Mouse (Mus musculus): Measurements from ENCODE around the gene Ptges.
"Not testable (repeated sequence)": the region's sequence is repeated elsewhere in the genome, so short reads cannot be mapped to it uniquely, and the experiment has no call there.

Gene Ptges

DNA sequence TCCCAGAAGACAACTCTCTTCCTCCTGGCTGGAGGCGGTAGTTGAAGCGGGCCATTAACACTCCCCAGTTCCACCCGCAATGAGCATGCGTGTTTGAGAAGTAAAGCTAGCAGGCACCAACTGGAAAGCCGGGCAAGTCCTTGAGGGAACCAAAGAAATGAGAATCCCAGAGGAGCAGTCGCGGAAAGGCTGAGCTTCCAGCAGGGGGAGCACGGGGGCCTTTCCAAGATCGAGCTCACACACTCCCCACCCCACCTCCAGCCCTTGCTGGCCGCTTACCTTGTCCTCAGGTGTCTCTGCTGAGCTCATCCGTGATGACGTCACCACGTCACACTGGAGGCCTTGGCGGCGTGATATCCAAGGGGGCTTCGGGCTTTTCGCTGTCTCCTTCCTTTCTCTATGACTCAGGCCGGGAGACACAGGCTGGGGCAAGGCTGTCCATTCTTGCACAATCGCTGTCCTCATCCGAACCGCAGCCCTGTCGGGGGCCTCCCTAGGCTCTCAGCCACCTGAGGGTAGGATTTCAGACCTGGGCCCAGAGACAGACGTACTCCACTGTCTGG lies at the start of gene Ptges:
TSS of gene Ptges (minus strand) at position 381 of the 563 bp plus-strand sequence.
- DNase-seq (ENCODE audit: extremely low read depth, low read depth), result peak; percentile 50

- peak; percentile 88 for DNase-seq (ENCODE audit: extremely low read depth, low read depth)
Observed at GRCm38 (mm10) chr2:30967352-30968327, 38.0 kb upstream of the Ptges start, which contains the start of gene Tor1a. TSS of gene Tor1a (minus strand) at chr2:30967933.

GRCm38 (mm10) chr2:30966826-30967225 lies 37.2 kb upstream of the Ptges start:
- DNase-seq (ENCODE audit: extremely low read depth, low read depth), result peak; percentile 52

- no peak for DNase-seq (ENCODE audit: extremely low read depth, low read depth)
Observed at GRCm38 (mm10) chr2:30965627-30966026, 36.0 kb upstream of the Ptges start.

GRCm38 (mm10) chr2:30962570-30963254 lies 33.0 kb upstream of the Ptges start:
- DNase-seq (ENCODE audit: extremely low read depth, low read depth), result no peak

DNA sequence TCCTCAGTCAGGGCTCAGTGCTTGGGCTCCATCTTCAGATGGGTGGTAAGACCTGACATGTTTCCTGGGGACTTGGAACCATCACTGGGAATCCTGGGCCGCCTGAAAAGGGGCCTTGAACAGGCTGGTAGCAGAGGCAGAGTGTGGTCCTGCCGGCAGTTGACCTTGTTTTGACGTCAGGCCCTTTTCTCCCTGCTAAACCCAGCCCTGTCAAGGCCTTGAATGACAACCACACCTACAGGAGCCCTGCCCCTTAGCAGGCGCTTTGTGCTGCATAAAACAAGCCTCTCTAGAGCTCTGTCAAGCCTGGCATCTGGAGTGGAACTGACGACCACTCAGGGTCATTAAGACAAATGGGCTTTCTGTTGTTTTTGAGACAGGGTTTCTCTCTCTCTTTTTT lies 30.2 kb upstream of the Ptges start:
- DNase-seq (ENCODE audit: extremely low read depth, low read depth), result no peak

- no peak for DNase-seq (ENCODE audit: extremely low read depth, low read depth)
Observed at GRCm38 (mm10) chr2:30958726-30959125, 29.1 kb upstream of the Ptges start.

DNA sequence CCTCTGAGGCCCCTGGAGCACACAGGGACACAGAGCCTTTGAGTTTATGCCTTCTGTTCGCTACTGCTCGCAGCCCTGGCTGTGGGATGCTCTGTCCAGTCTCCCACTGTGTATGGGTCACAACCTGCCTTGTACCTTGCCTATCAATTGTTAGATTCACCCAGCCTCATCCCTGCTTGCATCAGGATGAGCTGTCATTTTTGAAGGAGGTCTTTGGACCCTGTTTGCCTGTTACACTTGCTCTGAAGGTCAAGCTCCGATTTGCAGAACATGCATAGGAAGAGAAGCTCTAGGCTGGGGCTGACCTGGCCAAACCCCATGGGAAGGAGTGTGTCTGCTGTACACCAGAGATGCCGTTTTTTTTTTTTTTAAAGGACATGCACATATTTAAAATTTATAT lies 27.8 kb upstream of the Ptges start:
- no peak for DNase-seq (ENCODE audit: extremely low read depth, low read depth)

GRCm38 (mm10) chr2:30954797-30955196 lies 25.1 kb upstream of the Ptges start:
- DNase-seq (ENCODE audit: extremely low read depth, low read depth), result no peak

- peak; percentile 86 for DNase-seq (ENCODE audit: extremely low read depth, low read depth)
Observed at GRCm38 (mm10) chr2:30952824-30953490, 23.3 kb upstream of the Ptges start, which contains the start of gene Tor1b. TSS of gene Tor1b (plus strand) at chr2:30952959.

- DNase-seq (ENCODE audit: extremely low read depth, low read depth), result no peak
Observed at GRCm38 (mm10) chr2:30952457-30952823, 22.8 kb upstream of the Ptges start.

DNA sequence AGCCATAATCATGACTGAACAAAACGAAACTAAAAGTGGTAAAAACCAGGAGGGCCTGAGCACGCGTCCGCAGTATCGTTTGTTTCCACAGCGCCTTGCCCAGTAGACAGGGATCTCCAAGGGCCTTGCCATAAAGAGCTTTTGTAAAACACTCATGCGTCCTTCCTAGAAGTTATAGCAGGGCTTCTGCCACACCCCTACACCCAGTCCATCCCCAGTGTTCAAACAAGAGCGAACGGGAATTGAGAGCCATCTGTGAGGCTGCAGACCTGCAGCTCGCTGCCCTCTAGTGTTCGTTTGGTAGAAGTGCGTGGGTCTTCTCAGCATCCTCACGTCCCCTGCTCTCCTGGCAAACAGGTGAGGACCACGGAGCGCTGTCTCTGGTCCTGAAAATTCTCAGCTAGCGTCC lies 12.9 kb upstream of the Ptges start:
- peak; percentile 80 for DNase-seq (ENCODE audit: extremely low read depth, low read depth)

GRCm38 (mm10) chr2:30942116-30942515 lies 12.5 kb upstream of the Ptges start:
- DNase-seq (ENCODE audit: extremely low read depth, low read depth), result not testable (repeated sequence)

DNA sequence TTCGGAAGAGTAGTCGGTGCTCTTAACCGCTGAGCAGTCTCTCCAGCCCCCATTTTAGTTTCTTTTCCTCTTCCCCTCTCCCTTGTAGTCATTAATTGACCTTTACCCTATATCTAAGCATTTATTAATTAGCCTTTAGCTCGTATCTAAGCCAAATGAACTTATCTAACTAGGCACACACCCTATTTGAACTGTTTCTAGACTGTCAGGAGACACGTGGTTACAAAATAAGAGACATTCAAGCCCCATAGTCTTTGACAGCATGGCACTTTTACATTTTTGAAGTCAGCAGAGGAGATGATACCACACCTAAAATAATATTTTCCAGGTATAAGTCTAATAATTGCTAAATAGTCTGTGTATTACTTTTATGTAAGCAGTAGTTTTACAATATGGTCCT lies 11.9 kb upstream of the Ptges start:
- DNase-seq (ENCODE audit: extremely low read depth, low read depth), result no peak

GRCm38 (mm10) chr2:30938574-30938991 lies 8.9 kb upstream of the Ptges start:
- no peak for DNase-seq (ENCODE audit: extremely low read depth, low read depth)

DNA sequence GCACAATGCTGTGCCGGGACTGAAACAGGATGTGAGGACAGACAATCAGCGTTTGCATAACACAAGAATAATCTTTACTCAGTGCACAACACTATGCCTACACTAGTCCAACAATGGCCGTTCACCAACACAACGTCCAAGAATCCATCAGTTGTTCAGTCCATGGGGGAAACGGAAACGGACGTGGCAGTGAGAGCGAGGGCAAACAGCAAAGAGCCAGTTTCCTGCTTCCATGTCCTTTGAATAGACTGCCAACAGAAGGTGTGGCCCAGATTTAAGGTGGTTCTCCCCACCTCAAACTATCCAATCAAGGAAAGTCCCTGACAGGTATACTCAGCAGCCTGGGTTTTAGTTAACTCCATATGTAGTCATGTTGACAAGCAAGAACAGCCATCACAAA lies 8.1 kb upstream of the Ptges start:
- DNase-seq (ENCODE audit: extremely low read depth, low read depth), result no peak

DNA sequence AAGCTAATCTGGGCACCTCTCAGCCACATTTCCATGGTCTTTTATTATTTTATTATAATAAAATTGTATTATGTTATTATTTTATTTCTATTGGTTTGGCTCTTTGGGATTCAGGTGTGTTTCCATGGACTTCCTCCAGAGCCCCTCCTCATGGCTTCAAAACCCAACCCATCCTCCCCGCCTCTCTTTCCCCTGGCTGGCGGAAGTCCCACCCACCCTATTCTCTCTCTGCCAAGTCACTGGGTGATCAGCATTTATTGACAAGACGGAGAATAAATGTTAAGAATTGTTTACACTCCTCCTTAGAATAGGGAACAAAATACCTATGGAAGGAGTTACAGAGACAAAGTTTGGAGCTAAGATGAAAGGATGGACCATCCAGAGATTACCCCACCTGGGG lies 7.1 kb upstream of the Ptges start:
- no peak for DNase-seq (ENCODE audit: extremely low read depth, low read depth)

DNA sequence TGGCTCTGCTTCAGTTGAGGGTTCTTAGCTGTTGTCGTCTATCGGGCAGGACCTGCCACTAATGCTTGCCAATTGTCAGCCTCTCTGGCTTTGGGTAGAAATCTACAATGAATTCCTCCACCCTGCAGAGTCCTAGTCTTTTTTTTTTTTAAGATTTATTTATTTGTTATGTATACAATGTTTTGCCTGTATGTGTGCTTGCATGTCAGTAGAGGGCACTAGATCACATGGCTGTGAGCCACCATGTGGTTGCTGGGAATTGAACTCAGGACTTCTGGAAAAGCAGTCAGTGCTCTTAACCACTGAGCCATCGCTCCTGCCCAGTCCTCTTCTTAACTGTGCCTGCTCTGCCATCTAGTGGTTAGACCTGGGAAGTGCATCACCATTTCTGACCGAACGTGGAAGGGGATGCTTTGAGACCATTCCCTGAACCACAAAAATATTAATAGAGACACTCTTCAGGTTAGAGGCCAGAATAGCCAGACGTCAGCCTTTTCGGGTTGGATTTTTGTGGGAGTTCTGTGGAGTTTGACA lies 4.3 kb upstream of the Ptges start:
- DNase-seq (ENCODE audit: extremely low read depth, low read depth), result peak; percentile 49

DNA sequence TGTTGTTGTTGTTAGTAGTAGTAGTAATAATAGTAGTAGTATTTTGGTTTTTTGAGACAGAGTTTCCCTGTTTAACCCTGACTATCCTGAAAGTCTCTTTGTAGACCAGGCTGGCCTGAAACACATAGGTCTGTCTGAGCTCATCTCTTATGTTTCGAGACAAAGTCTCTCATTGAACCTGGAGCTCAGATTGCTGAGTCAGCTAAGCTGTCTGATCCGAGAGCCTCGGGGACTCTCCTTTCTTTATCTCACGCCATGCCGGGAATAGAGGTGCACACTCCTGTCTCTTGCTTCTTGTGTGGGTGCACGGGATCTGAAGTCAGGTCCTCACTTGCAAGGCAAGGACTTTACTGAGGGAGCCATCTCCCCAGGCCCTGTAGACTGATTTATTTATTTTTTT lies 3.4 kb upstream of the Ptges start:
- no peak for DNase-seq (ENCODE audit: extremely low read depth, low read depth)

DNA sequence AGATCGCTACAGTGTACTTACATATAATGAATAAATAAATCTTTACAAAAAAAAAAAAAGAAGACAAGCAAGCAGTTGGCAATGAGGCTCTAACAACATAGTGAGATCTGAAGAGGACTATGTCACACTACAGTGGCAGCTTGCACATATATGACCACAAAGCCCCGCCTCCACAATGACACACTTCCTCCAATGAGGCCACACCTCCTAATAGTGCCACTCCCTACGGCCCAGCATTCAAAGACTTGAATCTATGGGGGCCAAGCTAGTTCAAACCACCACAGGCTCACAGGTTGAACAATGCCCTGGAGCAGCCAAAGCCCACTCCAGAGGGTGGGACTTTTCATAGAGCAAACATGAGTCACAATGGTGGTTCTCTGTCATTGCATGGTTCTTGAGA lies 2.3 kb upstream of the Ptges start:
- no peak for DNase-seq (ENCODE audit: extremely low read depth, low read depth)

GRCm38 (mm10) chr2:30930846-30931245 lies 1.2 kb upstream of the Ptges start:
- not testable (repeated sequence) for DNase-seq (ENCODE audit: extremely low read depth, low read depth)

Data from MEL-GATA-1-ER (cell line).